Mouse (Mus musculus): ENCODE results near the gene Trmt6. TPM values are rescaled to one million over a fixed set of nuclear protein-coding genes. Genes with fewer than 3 reads are reported as not detected.
A peak's percentile ranks its signal among the peaks of the same experiment; 100 is the strongest.

Trmt6 gene
- polyA plus RNA-seq, 1 experiment from 2014 or later, result 24.2 TPM

GRCm38 (mm10) chr2:132846407-132847358 is 30.8 kb upstream of the Trmt6 start, which contains the start of gene Crls1:
TSS of gene Crls1 (plus strand) at chr2:132846666.
- H3K27ac ChIP-seq (replicated peaks; ENCODE audit: low read depth, low read length), result peak within 1 kb of the TSS; percentile 73
- H3K9ac ChIP-seq (ENCODE audit: low read depth, low read length), result peak within 1 kb of the TSS; percentile 83
- ATAC-seq (ENCODE audit: low read depth) (peak; percentile 94), DNase-seq (ENCODE audit: low spot score) (peak; percentile 94)
- peak within 1 kb of the TSS; percentile 80 for H3K4me3 ChIP-seq (ENCODE audit: low read depth, low read length)
- no peaks in the 10 kb centered on the region for H3K9me3 ChIP-seq (ENCODE audit: control insufficient read depth, low read length)
- WGBS, result under 1% methylated on average over 46 of the region's 96 CpGs
- H3K36me3 ChIP-seq (ENCODE audit: control insufficient read depth, insufficient read depth, low read length), result peaks cover 20% of the 10 kb centered on the region; the same call in 1 of the 2 replicates
- peak within 1 kb of the TSS; percentile 70 for H3K4me2 ChIP-seq (ENCODE audit: low read depth, low read length)
- no peaks in the 10 kb centered on the region for H3K27me3 ChIP-seq (replicated peaks; ENCODE audit: control insufficient read depth, insufficient read depth, low read length)
- peaks cover 9% of the 10 kb centered on the region for H3K4me1 ChIP-seq (ENCODE audit: control insufficient read depth, insufficient read depth, low read length)

- Histone ChIP-seq H3K36me3 (ENCODE audit: control insufficient read depth, insufficient read depth, low read length) (peaks cover 34% of the 10 kb centered on the region; the same call in 1 of the 2 replicates), H3K9ac (ENCODE audit: low read depth, low read length) (no peak overlapping the region), H3K4me2 (ENCODE audit: low read depth, low read length) (no peak overlapping the region), H3K4me1 (ENCODE audit: control insufficient read depth, insufficient read depth, low read length) (no peaks in the 10 kb centered on the region), H3K4me3 (ENCODE audit: low read depth, low read length) (no peak overlapping the region), H3K27me3 (replicated peaks; ENCODE audit: control insufficient read depth, insufficient read depth, low read length) (no peaks in the 10 kb centered on the region), H3K27ac (replicated peaks; ENCODE audit: low read depth, low read length) (no peak overlapping the region), H3K9me3 (ENCODE audit: control insufficient read depth, low read length) (no peaks in the 10 kb centered on the region)
- ATAC-seq (ENCODE audit: low read depth), result no peak
- DNase-seq (ENCODE audit: low spot score), result no peak
- 91% methylated on average over 4 of the region's 4 CpGs for WGBS
Observed at GRCm38 (mm10) chr2:132841071-132841470, 25.2 kb upstream of the Trmt6 start.

- DNase-seq (ENCODE audit: low spot score) (no peak), ATAC-seq (ENCODE audit: low read depth) (no peak)
- H3K27me3 ChIP-seq (replicated peaks; ENCODE audit: control insufficient read depth, insufficient read depth, low read length), result no peaks in the 10 kb centered on the region
- H3K27ac ChIP-seq (replicated peaks; ENCODE audit: low read depth, low read length), result no peak overlapping the region
- WGBS, result 83% methylated on average over 2 of the region's 2 CpGs
- no peaks in the 10 kb centered on the region for H3K4me1 ChIP-seq (ENCODE audit: control insufficient read depth, insufficient read depth, low read length)
- no peak overlapping the region for H3K9ac ChIP-seq (ENCODE audit: low read depth, low read length)
- H3K4me2 ChIP-seq (ENCODE audit: low read depth, low read length), result no peak overlapping the region
- H3K36me3 ChIP-seq (ENCODE audit: control insufficient read depth, insufficient read depth, low read length), result peaks cover 51% of the 10 kb centered on the region
- no peak overlapping the region for H3K4me3 ChIP-seq (ENCODE audit: low read depth, low read length)
- H3K9me3 ChIP-seq (ENCODE audit: control insufficient read depth, low read length), result no peaks in the 10 kb centered on the region
Observed at GRCm38 (mm10) chr2:132802976-132803375, 12.9 kb downstream of the Trmt6 start.

GRCm38 (mm10) chr2:132794204-132794586 is 21.7 kb downstream of the Trmt6 start:
- Histone ChIP-seq H3K4me2 (ENCODE audit: low read depth, low read length) (no peak overlapping the region), H3K9me3 (ENCODE audit: control insufficient read depth, low read length) (no peaks in the 10 kb centered on the region), H3K27me3 (replicated peaks; ENCODE audit: control insufficient read depth, insufficient read depth, low read length) (no peaks in the 10 kb centered on the region), H3K4me3 (ENCODE audit: low read depth, low read length) (no peak overlapping the region), H3K4me1 (ENCODE audit: control insufficient read depth, insufficient read depth, low read length) (no peaks in the 10 kb centered on the region), H3K9ac (ENCODE audit: low read depth, low read length) (no peak overlapping the region), H3K27ac (replicated peaks; ENCODE audit: low read depth, low read length) (no peak overlapping the region), H3K36me3 (ENCODE audit: control insufficient read depth, insufficient read depth, low read length) (no peaks in the 10 kb centered on the region)
- WGBS, result 90% methylated on average over 7 of the region's 7 CpGs
- no peak for DNase-seq (ENCODE audit: low spot score)
- no peak for ATAC-seq (ENCODE audit: low read depth)

- 90% methylated on average over 19 of the region's 19 CpGs for WGBS
- Histone ChIP-seq H3K4me1 (ENCODE audit: control insufficient read depth, insufficient read depth, low read length) (no peaks in the 10 kb centered on the region), H3K9ac (ENCODE audit: low read depth, low read length) (no peak overlapping the region), H3K27me3 (replicated peaks; ENCODE audit: control insufficient read depth, insufficient read depth, low read length) (no peaks in the 10 kb centered on the region), H3K27ac (replicated peaks; ENCODE audit: low read depth, low read length) (no peak overlapping the region), H3K36me3 (ENCODE audit: control insufficient read depth, insufficient read depth, low read length) (no peaks in the 10 kb centered on the region), H3K4me3 (ENCODE audit: low read depth, low read length) (no peak overlapping the region), H3K4me2 (ENCODE audit: low read depth, low read length) (no peak overlapping the region), H3K9me3 (ENCODE audit: control insufficient read depth, low read length) (no peaks in the 10 kb centered on the region)
- no peak for ATAC-seq (ENCODE audit: low read depth)
- no peak for DNase-seq (ENCODE audit: low spot score)
Observed at GRCm38 (mm10) chr2:132793441-132794203, 22.2 kb downstream of the Trmt6 start.

GRCm38 (mm10) chr2:132784039-132784438 is 31.8 kb downstream of the Trmt6 start:
- Histone ChIP-seq H3K27ac (replicated peaks; ENCODE audit: low read depth, low read length) (no peak overlapping the region), H3K4me3 (ENCODE audit: low read depth, low read length) (no peak overlapping the region), H3K4me1 (ENCODE audit: control insufficient read depth, insufficient read depth, low read length) (peaks cover 5% of the 10 kb centered on the region; the same call in 1 of the 2 replicates), H3K4me2 (ENCODE audit: low read depth, low read length) (no peak overlapping the region), H3K9ac (ENCODE audit: low read depth, low read length) (no peak overlapping the region), H3K9me3 (ENCODE audit: control insufficient read depth, low read length) (no peaks in the 10 kb centered on the region), H3K36me3 (ENCODE audit: control insufficient read depth, insufficient read depth, low read length) (no peaks in the 10 kb centered on the region), H3K27me3 (replicated peaks; ENCODE audit: control insufficient read depth, insufficient read depth, low read length) (no peaks in the 10 kb centered on the region)
- ATAC-seq (ENCODE audit: low read depth) (no peak), DNase-seq (ENCODE audit: low spot score) (no peak)
- 86% methylated on average over 6 of the region's 6 CpGs for WGBS

- Histone ChIP-seq H3K27ac (replicated peaks; ENCODE audit: low read depth, low read length) (no peak overlapping the region), H3K4me1 (ENCODE audit: control insufficient read depth, insufficient read depth, low read length) (peaks cover 5% of the 10 kb centered on the region; the same call in 1 of the 2 replicates), H3K27me3 (replicated peaks; ENCODE audit: control insufficient read depth, insufficient read depth, low read length) (no peaks in the 10 kb centered on the region), H3K9me3 (ENCODE audit: control insufficient read depth, low read length) (no peaks in the 10 kb centered on the region), H3K9ac (ENCODE audit: low read depth, low read length) (peak overlapping the region; percentile 34; the same call in 1 of the 2 replicates), H3K4me2 (ENCODE audit: low read depth, low read length) (peak overlapping the region; percentile 82), H3K36me3 (ENCODE audit: control insufficient read depth, insufficient read depth, low read length) (no peaks in the 10 kb centered on the region), H3K4me3 (ENCODE audit: low read depth, low read length) (peak overlapping the region; percentile 42)
- ATAC-seq (ENCODE audit: low read depth) (peak; percentile 99), DNase-seq (ENCODE audit: low spot score) (peak; percentile 95)
- WGBS, result under 1% methylated on average over 32 of the region's 41 CpGs
Observed at GRCm38 (mm10) chr2:132781439-132782068, 34.3 kb downstream of the Trmt6 start.

- H3K9me3 ChIP-seq (ENCODE audit: control insufficient read depth, low read length), result no peaks in the 10 kb centered on the region
- H3K4me3 ChIP-seq (ENCODE audit: low read depth, low read length), result peak within 1 kb of the TSS; percentile 42
- H3K27me3 ChIP-seq (replicated peaks; ENCODE audit: control insufficient read depth, insufficient read depth, low read length), result no peaks in the 10 kb centered on the region
- no peaks in the 10 kb centered on the region for H3K36me3 ChIP-seq (ENCODE audit: control insufficient read depth, insufficient read depth, low read length)
- no peak for ATAC-seq (ENCODE audit: low read depth)
- H3K4me2 ChIP-seq (ENCODE audit: low read depth, low read length), result peak within 1 kb of the TSS; percentile 82
- DNase-seq (ENCODE audit: low spot score), result no peak
- 10% methylated on average over 4 of the region's 4 CpGs for WGBS
- H3K4me1 ChIP-seq (ENCODE audit: control insufficient read depth, insufficient read depth, low read length), result peaks cover 5% of the 10 kb centered on the region; the same call in 1 of the 2 replicates
- peak within 1 kb of the TSS; percentile 34; the same call in 1 of the 2 replicates for H3K9ac ChIP-seq (ENCODE audit: low read depth, low read length)
- H3K27ac ChIP-seq (replicated peaks; ENCODE audit: low read depth, low read length), result no peak within 1 kb of the TSS
Observed at GRCm38 (mm10) chr2:132780978-132781377, 34.9 kb downstream of the Trmt6 start, which contains the start of gene Chgb. TSS of gene Chgb (plus strand) at chr2:132781278.
